Mouse (Mus musculus) hindbrain, postnatal 0 days (tissue): ENCODE measurements around the gene Ldb2. TPM values are rescaled to one million over a fixed set of nuclear protein-coding genes. Genes with fewer than 3 reads are reported as not detected.

ENCODE experiments used
- ATAC-seq: fragments of 200-750 bp; cut with Nextera tagmentation; 2 replicates; pipeline ENCODE4 v1.8.0; 2017; ENCODE audit warnings: mild to moderate bottlenecking, moderate TSS enrichment, moderate library complexity
- DNase-seq: peaks from one replicate; pipeline ENCODE4 v3.0.0-alpha.2; 2015; ENCODE audit warnings: low spot score
- H3K27ac ChIP-seq: fragments of 300-500 bp; sonication (generic); 2 replicates; pipeline ENCODE4 v1.5.1; 2014; ENCODE audit warnings: mild to moderate bottlenecking
- H3K27me3 ChIP-seq: fragments of 300-500 bp; sonication (generic); 2 replicates; pipeline ENCODE4 v1.6.1; 2014; ENCODE audit warnings: low read length, mixed read lengths; ENCODE audit not compliant: insufficient read depth
- H3K36me3 ChIP-seq: fragments of 300-500 bp; sonication (generic); 2 replicates; pipeline ENCODE4 v1.6.1; 2014; ENCODE audit warnings: low read length, mixed read lengths; ENCODE audit not compliant: insufficient read depth
- H3K4me1 ChIP-seq: fragments of 300-500 bp; sonication (generic); 2 replicates; pipeline ENCODE4 v1.6.1; 2014; ENCODE audit warnings: antibody characterized with exemption, low read length, mixed read lengths; ENCODE audit not compliant: insufficient read depth
- H3K4me2 ChIP-seq: fragments of 300-500 bp; sonication (generic); 2 replicates; pipeline ENCODE4 v1.6.1; 2014; ENCODE audit warnings: low read depth, mild to moderate bottlenecking, low read length, moderate library complexity, mixed read lengths
- H3K4me3 ChIP-seq: fragments of 300-500 bp; sonication (generic); 2 replicates; pipeline ENCODE4 v1.5.1; 2014; ENCODE audit warnings: low read length
- H3K9ac ChIP-seq: fragments of 300-500 bp; sonication (generic); replicated peaks from 2 replicates; pipeline ENCODE4 v1.6.1; 2014; ENCODE audit warnings: mild to moderate bottlenecking, low read length, moderate library complexity, mixed read lengths
- H3K9me3 ChIP-seq: fragments of 300-500 bp; sonication (generic); 2 replicates; pipeline ENCODE4 v1.6.1; 2016; ENCODE audit warnings: low read length, mixed read lengths
- CTCF ChIP-seq: IDR thresholded peaks from 2 replicates; pipeline ENCODE4 v1.5.1; 2016; ENCODE audit warnings: antibody characterized with exemption, control low read depth, low read depth
- WGBS: fragments of 180-500 bp; shearing (Covaris S2); extraction: QIAGEN DNeasy Blood & Tissue Kit; methylation state at CpG from one replicate; pipeline ENCODE4 v1.1.7; 2014; 5-methylcytosine and 5-hydroxymethylcytosine counted together
- polyA plus RNA-seq: library from polyadenylated mRNA; unstranded; fragments of >200 nt; fragmentation: Nextera tagmentation; extraction: Ambion mirVana; gene quantifications from 2 replicates; pipeline ENCODE4 v1.2.1, GENCODE M21; 2015
- total RNA-seq: library from RNA; depleted of rRNA; stranded (reverse); fragments of >200 nt; gene quantifications from 2 replicates; pipeline ENCODE4 v1.2.3, GENCODE M21; 2014

Gene Ldb2
- total and polyA plus RNA-seq, 2 experiments from 2014 or later = 28.1 to 35.1 TPM

DNA sequence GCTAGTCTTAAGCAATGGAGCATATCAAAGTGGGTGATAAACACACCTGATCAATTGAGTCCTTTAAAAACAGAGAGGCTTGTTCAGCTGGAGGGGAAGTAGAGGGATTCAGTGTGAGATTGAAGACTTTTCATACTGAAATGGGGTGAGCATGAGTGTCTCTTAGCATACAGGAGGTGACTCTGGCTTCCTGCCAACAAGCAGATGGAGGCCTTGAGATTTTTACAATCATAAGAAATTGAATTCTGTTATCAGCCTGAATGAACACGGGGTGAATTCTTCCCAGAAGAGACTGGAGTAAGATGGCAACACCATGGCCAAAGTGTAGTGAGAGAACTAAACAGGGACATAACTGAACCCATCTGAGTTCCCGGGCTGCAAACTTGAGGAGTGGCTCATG, 190.6 kb downstream of the Ldb2 start:
- DNase-seq = no peak
- Histone ChIP-seq H3K9me3 (no peaks in the 10 kb centered on the region), H3K4me2 (no peak overlapping the region), H3K27ac (no peak overlapping the region), H3K4me3 (no peak overlapping the region), H3K4me1 (no peaks in the 10 kb centered on the region), H3K36me3 (no peaks in the 10 kb centered on the region), H3K9ac (no peak overlapping the region), H3K27me3 (no peaks in the 10 kb centered on the region)
- no peak for ATAC-seq
- TF ChIP-seq CTCF = no peak
- WGBS = 60% methylated on average over 2 of the region's 2 CpGs

DNA sequence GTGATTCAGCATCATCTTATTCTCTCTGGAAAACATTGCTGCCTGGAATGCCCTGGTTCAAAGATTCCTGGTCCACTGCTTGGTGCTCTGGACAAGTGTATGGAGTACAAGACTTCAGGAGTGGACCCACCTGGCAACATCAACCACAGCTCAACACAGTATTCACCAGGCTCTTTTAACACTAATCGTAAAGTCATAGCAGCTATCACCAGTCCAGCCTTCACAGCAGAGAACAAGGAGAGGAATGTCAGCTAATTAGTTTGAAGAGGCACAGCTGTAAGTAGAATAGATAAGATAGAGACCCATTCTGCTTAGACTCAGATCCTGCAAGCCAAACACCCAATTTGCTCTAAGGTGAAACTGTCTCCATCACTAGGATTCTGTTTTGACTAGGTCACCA, 198.1 kb downstream of the Ldb2 start:
- H3K9ac ChIP-seq = no peak overlapping the region
- no peaks in the 10 kb centered on the region for H3K9me3 ChIP-seq
- no peak overlapping the region for H3K27ac ChIP-seq
- WGBS = 97% methylated on average over 1 of the region's 1 CpGs
- DNase-seq (no peak), ATAC-seq (no peak)
- H3K36me3 ChIP-seq = no peaks in the 10 kb centered on the region
- TF ChIP-seq CTCF = no peak
- no peaks in the 10 kb centered on the region for H3K27me3 ChIP-seq
- no peaks in the 10 kb centered on the region for H3K4me1 ChIP-seq
- no peak overlapping the region for H3K4me2 ChIP-seq
- no peak overlapping the region for H3K4me3 ChIP-seq

DNA sequence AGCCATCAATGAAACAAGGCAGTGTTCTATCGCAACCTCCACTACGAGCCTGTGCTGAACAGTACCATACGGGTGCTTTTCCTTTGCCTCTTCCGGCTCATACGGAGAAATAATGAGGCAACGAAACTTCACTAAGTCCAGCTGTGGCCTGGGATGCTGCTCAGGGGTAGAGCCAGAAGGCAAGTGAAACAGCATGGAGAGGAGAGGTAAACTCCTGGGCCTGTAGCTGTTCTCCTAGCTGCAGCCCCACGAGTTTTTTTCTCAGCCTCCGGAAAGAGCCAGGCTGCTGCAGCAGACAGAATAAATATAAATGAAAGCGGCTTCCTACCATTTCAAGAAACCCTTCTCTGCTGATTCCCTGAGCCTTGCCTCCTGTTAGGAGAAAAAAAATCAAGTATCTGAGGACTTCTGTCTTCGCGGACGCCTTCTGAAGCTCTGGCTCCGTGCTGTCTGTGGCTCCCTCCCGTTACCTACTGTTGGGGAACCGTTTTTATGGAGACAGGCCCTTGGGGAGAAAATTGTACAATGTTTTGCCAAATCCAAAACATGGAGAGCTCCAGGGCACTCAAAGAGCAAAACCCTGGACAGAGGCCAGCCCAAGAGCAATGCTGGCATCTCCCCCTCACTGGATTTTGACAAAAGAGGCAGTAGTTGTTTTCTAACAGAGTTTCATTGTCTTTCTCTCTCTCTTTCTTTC, 205.8 kb downstream of the Ldb2 start:
- peak overlapping the region; percentile 27 for H3K4me2 ChIP-seq
- H3K9ac ChIP-seq = no peak overlapping the region
- peak; percentile 75 for DNase-seq

DNA sequence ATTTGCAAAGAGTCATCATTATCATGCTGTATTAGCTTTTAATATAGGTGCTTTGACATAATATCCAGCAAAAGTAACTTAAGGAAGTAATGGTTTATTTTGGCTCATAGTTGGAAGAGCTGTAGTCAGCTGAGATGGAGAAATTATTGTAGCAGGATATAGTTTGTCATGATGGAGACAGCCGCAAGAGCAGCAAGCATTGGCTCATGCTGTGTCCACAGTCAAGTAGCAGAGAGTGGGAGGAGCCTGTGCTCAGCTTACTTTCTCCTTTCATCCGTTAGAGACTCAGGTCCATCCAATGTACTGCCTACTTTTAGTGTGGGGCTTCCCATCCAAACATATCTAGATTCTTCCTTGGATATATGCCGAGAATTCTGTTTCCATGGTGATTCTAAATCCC, 208.7 kb downstream of the Ldb2 start:
- H3K4me2 ChIP-seq = no peak overlapping the region
- no peak overlapping the region for H3K27ac ChIP-seq
- ATAC-seq = no peak
- no peak for TF ChIP-seq CTCF
- WGBS = 65% methylated on average over 3 of the region's 3 CpGs
- no peaks in the 10 kb centered on the region for H3K27me3 ChIP-seq
- no peak overlapping the region for H3K4me3 ChIP-seq
- H3K9ac ChIP-seq = no peak overlapping the region
- H3K4me1 ChIP-seq = 0 out of 2 replicates have a peak, but pooled peaks cover 11% of the 10 kb centered on the region
- H3K9me3 ChIP-seq = no peaks in the 10 kb centered on the region
- DNase-seq = no peak
- H3K36me3 ChIP-seq = no peaks in the 10 kb centered on the region

More for the DNA sequence above, 205.8 kb downstream of the Ldb2 start:
- 44% methylated on average over 15 of the region's 15 CpGs for WGBS
- Histone ChIP-seq H3K4me3 (no peak overlapping the region), H3K27me3 (no peaks in the 10 kb centered on the region), H3K27ac (peak overlapping the region; percentile 68), H3K9me3 (no peaks in the 10 kb centered on the region), H3K4me1 (0 out of 2 replicates have a peak, but pooled peaks cover 11% of the 10 kb centered on the region), H3K36me3 (no peaks in the 10 kb centered on the region)
- ATAC-seq = peak; percentile 43; the same call in 1 of the 2 replicates
- no peak for TF ChIP-seq CTCF

DNA sequence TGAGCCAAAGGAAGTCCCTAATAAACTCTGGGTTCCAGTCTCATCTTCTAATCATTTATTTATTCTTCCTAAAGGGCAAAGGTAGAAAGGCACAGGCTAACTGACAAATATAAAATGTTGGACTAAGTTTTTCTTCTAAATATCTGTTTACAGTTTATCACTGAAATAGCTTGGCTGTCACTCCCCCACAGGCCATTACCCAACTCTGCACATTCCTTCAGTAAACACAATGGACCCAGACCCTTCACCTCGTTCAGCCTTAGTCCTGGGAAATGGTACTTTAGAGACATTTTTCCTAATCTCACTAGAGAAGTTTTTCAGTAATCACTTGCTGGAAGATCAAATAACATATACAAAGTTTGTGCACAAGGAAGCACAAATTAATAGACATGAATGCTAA, 210.2 kb downstream of the Ldb2 start:
- Histone ChIP-seq H3K4me2 (no peak overlapping the region), H3K36me3 (no peaks in the 10 kb centered on the region), H3K27me3 (no peaks in the 10 kb centered on the region), H3K4me3 (no peak overlapping the region), H3K9ac (no peak overlapping the region), H3K4me1 (0 out of 2 replicates have a peak, but pooled peaks cover 11% of the 10 kb centered on the region), H3K27ac (no peak overlapping the region), H3K9me3 (no peaks in the 10 kb centered on the region)
- DNase-seq (no peak), ATAC-seq (no peak)
- TF ChIP-seq CTCF = no peak
- WGBS = 49% methylated on average over 1 of the region's 1 CpGs

DNA sequence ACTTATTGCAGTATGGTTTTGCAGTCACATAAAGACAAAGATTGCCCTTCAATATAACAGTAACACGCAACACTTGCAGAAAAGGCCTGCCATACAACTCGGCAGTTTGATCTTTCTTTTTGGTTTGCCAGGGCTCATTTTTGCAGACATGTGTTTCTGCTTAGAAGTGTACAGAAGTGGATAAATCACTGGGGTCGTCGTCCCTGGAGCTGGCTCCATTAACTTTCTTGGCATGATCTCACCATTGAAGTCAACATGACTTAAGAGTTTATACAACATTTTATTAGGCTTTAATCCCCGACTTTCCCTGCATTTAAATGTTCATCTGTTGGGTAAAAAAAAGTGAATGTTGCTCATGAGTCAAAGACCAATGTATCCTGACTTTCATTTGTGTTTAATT, 212.9 kb downstream of the Ldb2 start:
- no peak for TF ChIP-seq CTCF
- no peaks in the 10 kb centered on the region for H3K36me3 ChIP-seq
- no peak overlapping the region for H3K4me3 ChIP-seq
- H3K27me3 ChIP-seq = no peaks in the 10 kb centered on the region
- no peak overlapping the region for H3K27ac ChIP-seq
- no peak overlapping the region for H3K9ac ChIP-seq
- H3K4me2 ChIP-seq = no peak overlapping the region
- H3K9me3 ChIP-seq = no peaks in the 10 kb centered on the region
- ATAC-seq = no peak
- DNase-seq = no peak
- H3K4me1 ChIP-seq = no peaks in the 10 kb centered on the region
- WGBS = 52% methylated on average over 5 of the region's 5 CpGs

DNA sequence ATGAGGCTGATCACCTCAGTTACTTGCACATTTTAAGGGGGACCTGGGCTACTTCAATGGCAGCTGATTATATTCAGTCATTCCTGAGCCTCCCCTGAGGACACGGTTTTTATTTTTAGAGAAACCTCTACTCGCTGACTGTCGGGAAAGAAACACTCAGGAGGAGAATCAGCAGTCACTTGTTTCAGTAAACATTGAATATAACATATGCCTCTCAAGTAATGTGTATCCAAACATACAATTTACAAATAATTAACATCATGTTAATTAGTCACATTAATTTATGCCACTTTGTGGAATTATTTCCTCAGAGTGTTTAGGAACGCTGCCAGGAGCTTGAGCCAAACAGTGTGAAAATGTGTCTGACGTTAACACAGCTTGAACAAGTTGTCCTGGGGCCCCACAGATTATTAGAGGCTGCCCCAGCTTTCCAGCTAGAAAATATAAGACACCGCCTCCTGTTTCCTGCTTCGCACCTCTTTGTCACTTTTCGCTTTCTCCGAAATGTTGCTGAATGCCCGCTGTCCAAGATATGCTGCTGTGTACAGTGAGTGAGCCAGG, 219.5 kb downstream of the Ldb2 start:
- Histone ChIP-seq H3K36me3 (no peaks in the 10 kb centered on the region), H3K27ac (no peak overlapping the region), H3K27me3 (no peaks in the 10 kb centered on the region), H3K4me1 (no peaks in the 10 kb centered on the region; the same call in 1 of the 2 replicates), H3K4me3 (no peak overlapping the region), H3K4me2 (no peak overlapping the region), H3K9me3 (no peaks in the 10 kb centered on the region), H3K9ac (no peak overlapping the region)
- ATAC-seq (peak; percentile 40; the same call in 1 of the 2 replicates), DNase-seq (peak; percentile 68)
- 37% methylated on average over 10 of the region's 10 CpGs for WGBS
- no peak for TF ChIP-seq CTCF
